Mouse (Mus musculus) liver, embryonic 15.5 days (tissue): ENCODE data around the gene Nkpd1. TPM values are rescaled to one million over a fixed set of nuclear protein-coding genes. Genes with fewer than 3 reads are reported as not detected.
"Not testable (repeated sequence)": the region's sequence is repeated elsewhere in the genome, so short reads cannot be mapped to it uniquely, and the experiment has no call there.

Experiments
- ATAC-seq: fragments of 200-750 bp; cut with Nextera tagmentation; 2 replicates; pipeline ENCODE4 v1.8.0; 2017; ENCODE audit warnings: moderate number of reproducible peaks, mild to moderate bottlenecking, moderate library complexity; ENCODE audit not compliant: insufficient read depth
- H3K27ac ChIP-seq: fragments of 300-500 bp; sonication (generic); replicated peaks from 2 replicates; pipeline ENCODE4 v1.5.1; 2015; ENCODE audit warnings: mild to moderate bottlenecking, inconsistent platforms
- H3K27me3 ChIP-seq: fragments of 300-500 bp; sonication (generic); 2 replicates; pipeline ENCODE4 v1.6.1; 2015; ENCODE audit warnings: mild to moderate bottlenecking, inconsistent platforms
- H3K36me3 ChIP-seq: fragments of 300-500 bp; sonication (generic); replicated peaks from 2 replicates; pipeline ENCODE4 v1.6.1; 2015; ENCODE audit warnings: moderate library complexity, mild to moderate bottlenecking, inconsistent platforms
- H3K4me1 ChIP-seq: fragments of 300-500 bp; sonication (generic); replicated peaks from 2 replicates; pipeline ENCODE4 v1.6.1; 2015; ENCODE audit warnings: inconsistent platforms
- H3K4me2 ChIP-seq: fragments of 300-500 bp; sonication (generic); 2 replicates; pipeline ENCODE4 v1.6.1; 2015; ENCODE audit warnings: moderate library complexity, mild to moderate bottlenecking, inconsistent platforms
- H3K4me3 ChIP-seq: fragments of 300-500 bp; sonication (generic); replicated peaks from 2 replicates; pipeline ENCODE4 v1.5.1; 2015; ENCODE audit warnings: mild to moderate bottlenecking, inconsistent platforms
- H3K9ac ChIP-seq: fragments of 300-500 bp; sonication (generic); 2 replicates; pipeline ENCODE4 v1.6.1; 2015; ENCODE audit warnings: moderate library complexity, mild to moderate bottlenecking, inconsistent platforms
- H3K9me3 ChIP-seq: fragments of 300-500 bp; sonication (generic); replicated peaks from 2 replicates; pipeline ENCODE4 v1.6.1; 2016; ENCODE audit warnings: inconsistent platforms
- WGBS: fragments of 180-500 bp; shearing (Covaris S2); methylation state at CpG from one replicate; pipeline ENCODE4 v1.1.7; 2015; ENCODE audit warnings: mixed read lengths; ENCODE audit not compliant: insufficient replicate concordance; 5-methylcytosine and 5-hydroxymethylcytosine counted together
- polyA plus RNA-seq: library from polyadenylated mRNA; unstranded; fragments of >200 nt; fragmentation: Nextera tagmentation; extraction: Ambion mirVana; gene quantifications from 2 replicates; pipeline ENCODE4 v1.2.1, GENCODE M21; 2015

Nkpd1 gene
- polyA plus RNA-seq, 1 experiment from 2014 or later = not detected

GRCm38 (mm10) chr7:19506969-19507611 is 10.5 kb upstream of the Nkpd1 start:
- WGBS = 3% methylated on average over 71 of the region's 71 CpGs
- no peak for ATAC-seq
- H3K27me3 ChIP-seq = 0 out of 2 replicates have a peak, but pooled peaks cover 8% of the 10 kb centered on the region
- H3K36me3 ChIP-seq = no peaks in the 10 kb centered on the region
- H3K9me3 ChIP-seq = no peaks in the 10 kb centered on the region
- peak overlapping the region; percentile 93 for H3K4me2 ChIP-seq
- peak overlapping the region; percentile 88; the same call in 1 of the 2 replicates for H3K27ac ChIP-seq
- peak overlapping the region; percentile 93 for H3K4me3 ChIP-seq
- peak overlapping the region; percentile 78 for H3K9ac ChIP-seq
- H3K4me1 ChIP-seq = peaks cover 39% of the 10 kb centered on the region

GRCm38 (mm10) chr7:19507612-19507981 is 10.0 kb upstream of the Nkpd1 start:
- Histone ChIP-seq H3K4me2 (peak overlapping the region; percentile 93), H3K4me1 (peaks cover 39% of the 10 kb centered on the region), H3K27me3 (0 out of 2 replicates have a peak, but pooled peaks cover 8% of the 10 kb centered on the region), H3K36me3 (no peaks in the 10 kb centered on the region), H3K9me3 (no peaks in the 10 kb centered on the region), H3K9ac (peak overlapping the region; percentile 78), H3K27ac (peak overlapping the region; percentile 88; the same call in 1 of the 2 replicates), H3K4me3 (peak overlapping the region; percentile 93)
- WGBS = 2% methylated on average over 18 of the region's 18 CpGs
- no peak for ATAC-seq

DNA sequence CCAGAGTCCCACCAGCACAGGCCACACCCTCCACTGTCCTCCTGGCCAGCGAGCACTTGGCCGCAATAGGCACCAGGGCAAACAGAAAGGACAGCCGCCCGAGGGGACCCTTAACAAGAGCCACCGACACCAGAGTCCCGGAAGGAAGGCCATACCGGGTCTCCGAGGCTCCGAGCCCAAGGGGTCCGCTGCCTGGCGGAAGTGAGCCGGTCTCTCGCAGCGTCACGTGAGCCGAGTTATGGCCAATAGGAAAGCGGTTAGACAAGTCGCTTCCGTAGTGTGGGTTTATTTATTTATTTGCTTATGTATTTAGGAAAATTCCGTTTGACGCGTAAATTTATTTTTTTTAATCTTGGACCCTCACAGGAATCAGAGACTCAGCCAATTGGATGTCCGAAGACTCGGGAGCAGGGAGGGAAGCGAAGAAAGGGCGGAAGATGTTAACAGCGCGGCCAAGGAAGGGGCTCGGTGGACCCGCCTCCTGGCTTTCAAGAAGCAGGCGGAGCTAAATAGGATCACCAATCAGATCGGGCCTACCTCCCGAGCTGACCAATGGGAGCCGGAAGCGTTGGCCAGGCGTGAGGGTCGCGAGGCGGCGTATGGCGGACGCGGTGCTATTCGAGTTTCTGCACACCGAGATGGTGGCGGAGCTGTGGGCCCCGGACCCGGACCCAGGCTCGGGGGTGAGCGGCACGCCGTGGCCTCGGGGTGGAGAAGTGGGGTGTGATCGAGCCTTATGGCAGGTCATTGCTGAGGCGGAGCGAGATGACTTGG is 9.3 kb upstream of the Nkpd1 start, which contains the start of the genes Bloc1s3 and Trappc6a:
Gene Bloc1s3 (minus strand): TSS at position 218 of the 774 bp plus-strand sequence.
Gene Trappc6a (plus strand): TSS at position 246 of the 774 bp plus-strand sequence.
- Histone ChIP-seq H3K4me2 (peak within 1 kb of the TSS; percentile 93), H3K27me3 (0 out of 2 replicates have a peak, but pooled peaks cover 8% of the 10 kb centered on the region), H3K36me3 (no peaks in the 10 kb centered on the region), H3K4me1 (peaks cover 39% of the 10 kb centered on the region), H3K9ac (peak within 1 kb of the TSS; percentile 78), H3K4me3 (peak within 1 kb of the TSS; percentile 93), H3K27ac (peak within 1 kb of the TSS; percentile 88), H3K9me3 (no peaks in the 10 kb centered on the region)
- peak; percentile 95 for ATAC-seq
- under 1% methylated on average over 56 of the region's 56 CpGs for WGBS

DNA sequence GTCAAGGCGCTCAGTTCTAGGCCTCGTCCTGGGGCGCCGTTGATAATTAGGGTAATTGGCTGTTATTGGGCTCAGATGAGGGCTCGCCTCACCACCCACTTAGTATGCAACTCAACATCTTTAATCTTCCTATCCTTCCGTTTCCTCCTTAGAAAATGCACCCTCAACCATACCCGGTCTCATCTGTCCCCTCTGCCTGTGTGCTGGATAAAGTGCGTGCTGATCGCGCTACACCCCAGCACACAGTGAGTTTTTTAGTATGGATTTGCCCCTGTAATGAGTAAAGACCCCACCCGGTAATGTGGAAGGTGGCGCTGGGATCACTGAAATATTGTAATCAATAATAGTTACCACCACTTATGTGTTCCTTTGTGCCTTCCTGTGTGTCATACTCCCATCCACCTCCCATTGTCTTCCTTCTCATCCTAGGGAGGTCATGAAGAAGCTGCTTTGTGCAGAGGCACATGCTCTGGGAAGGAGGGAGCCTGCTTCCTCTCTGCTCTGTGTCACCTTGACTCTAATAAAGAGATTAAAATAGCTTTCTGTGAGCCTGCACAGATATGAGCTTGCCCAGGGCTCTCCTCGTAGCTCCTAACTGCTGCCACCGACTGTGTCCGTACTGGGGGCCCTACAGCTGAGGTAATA is 8.6 kb upstream of the Nkpd1 start:
- peak overlapping the region; percentile 93 for H3K4me2 ChIP-seq
- ATAC-seq = peak; percentile 19
- H3K4me3 ChIP-seq = peak overlapping the region; percentile 93
- no peaks in the 10 kb centered on the region for H3K9me3 ChIP-seq
- peak overlapping the region; percentile 78 for H3K9ac ChIP-seq
- peaks cover 33% of the 10 kb centered on the region for H3K4me1 ChIP-seq
- no peaks in the 10 kb centered on the region for H3K36me3 ChIP-seq
- peak overlapping the region; percentile 88 for H3K27ac ChIP-seq
- H3K27me3 ChIP-seq = 0 out of 2 replicates have a peak, but pooled peaks cover 8% of the 10 kb centered on the region
- 2% methylated on average over 15 of the region's 15 CpGs for whole genome bisulfite sequencing

DNA sequence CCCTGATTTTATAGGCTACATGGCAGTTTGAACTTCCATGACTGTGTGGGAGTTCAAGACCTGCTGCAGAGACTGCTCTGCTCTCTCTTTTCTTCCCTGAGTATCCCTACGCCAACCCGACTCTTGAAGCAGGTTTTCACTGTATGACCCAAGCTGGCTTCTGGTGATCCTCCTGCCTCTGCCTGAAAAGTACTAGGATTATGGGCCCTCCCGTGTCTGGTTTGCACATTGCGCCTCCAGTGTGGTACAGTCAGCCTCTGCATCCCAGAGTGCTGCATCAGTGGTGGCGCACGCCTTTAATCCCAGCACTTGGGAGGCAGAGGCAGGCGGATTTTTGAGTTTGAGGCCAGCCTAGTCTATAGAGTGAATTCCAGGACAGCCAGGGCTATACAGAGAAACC is 7.9 kb upstream of the Nkpd1 start:
- H3K4me3 ChIP-seq = peak overlapping the region; percentile 93; the same call in 1 of the 2 replicates
- no peak overlapping the region for H3K9ac ChIP-seq
- 77% methylated on average over 7 of the region's 7 CpGs for WGBS

GRCm38 (mm10) chr7:19511934-19512333 is 5.7 kb upstream of the Nkpd1 start:
- peaks cover 26% of the 10 kb centered on the region for H3K4me1 ChIP-seq
- H3K36me3 ChIP-seq, H3K4me2 ChIP-seq, ATAC-seq, H3K4me3 ChIP-seq, H3K9me3 ChIP-seq, H3K27ac ChIP-seq, H3K9ac ChIP-seq: not testable (repeated sequence)
- WGBS = 71% methylated on average over 7 of the region's 7 CpGs
- H3K27me3 ChIP-seq = peaks cover 28% of the 10 kb centered on the region

More for the DNA sequence above, 7.9 kb upstream of the Nkpd1 start:
- Histone ChIP-seq H3K4me2 (peak overlapping the region; percentile 93), H3K27ac (no peak overlapping the region), H3K4me1 (peaks cover 33% of the 10 kb centered on the region), H3K9me3 (no peaks in the 10 kb centered on the region), H3K36me3 (no peaks in the 10 kb centered on the region), H3K27me3 (0 out of 2 replicates have a peak, but pooled peaks cover 8% of the 10 kb centered on the region)
- ATAC-seq = no peak

- peaks cover 28% of the 10 kb centered on the region for H3K27me3 ChIP-seq
- H3K36me3 ChIP-seq = no peaks in the 10 kb centered on the region
- H3K9ac ChIP-seq = no peak overlapping the region
- no peak for ATAC-seq
- no peaks in the 10 kb centered on the region for H3K9me3 ChIP-seq
- no peak overlapping the region for H3K4me3 ChIP-seq
- H3K27ac ChIP-seq = no peak overlapping the region
- 49% methylated on average over 6 of the region's 6 CpGs for WGBS
- H3K4me1 ChIP-seq = peaks cover 21% of the 10 kb centered on the region
- H3K4me2 ChIP-seq = no peak overlapping the region
Observed at GRCm38 (mm10) chr7:19512353-19512752, 5.3 kb upstream of the Nkpd1 start.

GRCm38 (mm10) chr7:19520032-19520431 is 2.4 kb downstream of the Nkpd1 start:
- ATAC-seq = no peak
- Histone ChIP-seq H3K36me3 (no peaks in the 10 kb centered on the region), H3K4me3 (0 out of 2 replicates have a peak overlapping the region, but pooled peaks have one; percentile 12), H3K9ac (no peak overlapping the region), H3K27me3 (peaks cover 100% of the 10 kb centered on the region), H3K4me1 (peaks cover 28% of the 10 kb centered on the region), H3K4me2 (peak overlapping the region; percentile 44), H3K9me3 (no peaks in the 10 kb centered on the region), H3K27ac (no peak overlapping the region)
- 4% methylated on average over 22 of the region's 23 CpGs for WGBS

GRCm38 (mm10) chr7:19523017-19523756 is 5.5 kb downstream of the Nkpd1 start:
- H3K9me3 ChIP-seq = no peaks in the 10 kb centered on the region
- no peak for ATAC-seq
- H3K4me2 ChIP-seq = peak overlapping the region; percentile 61
- H3K36me3 ChIP-seq = no peaks in the 10 kb centered on the region
- peaks cover 28% of the 10 kb centered on the region for H3K4me1 ChIP-seq
- WGBS = 12% methylated on average over 72 of the region's 72 CpGs
- peaks cover 84% of the 10 kb centered on the region for H3K27me3 ChIP-seq
- no peak overlapping the region for H3K9ac ChIP-seq
- peak overlapping the region; percentile 37; the same call in 1 of the 2 replicates for H3K4me3 ChIP-seq
- no peak overlapping the region for H3K27ac ChIP-seq

DNA sequence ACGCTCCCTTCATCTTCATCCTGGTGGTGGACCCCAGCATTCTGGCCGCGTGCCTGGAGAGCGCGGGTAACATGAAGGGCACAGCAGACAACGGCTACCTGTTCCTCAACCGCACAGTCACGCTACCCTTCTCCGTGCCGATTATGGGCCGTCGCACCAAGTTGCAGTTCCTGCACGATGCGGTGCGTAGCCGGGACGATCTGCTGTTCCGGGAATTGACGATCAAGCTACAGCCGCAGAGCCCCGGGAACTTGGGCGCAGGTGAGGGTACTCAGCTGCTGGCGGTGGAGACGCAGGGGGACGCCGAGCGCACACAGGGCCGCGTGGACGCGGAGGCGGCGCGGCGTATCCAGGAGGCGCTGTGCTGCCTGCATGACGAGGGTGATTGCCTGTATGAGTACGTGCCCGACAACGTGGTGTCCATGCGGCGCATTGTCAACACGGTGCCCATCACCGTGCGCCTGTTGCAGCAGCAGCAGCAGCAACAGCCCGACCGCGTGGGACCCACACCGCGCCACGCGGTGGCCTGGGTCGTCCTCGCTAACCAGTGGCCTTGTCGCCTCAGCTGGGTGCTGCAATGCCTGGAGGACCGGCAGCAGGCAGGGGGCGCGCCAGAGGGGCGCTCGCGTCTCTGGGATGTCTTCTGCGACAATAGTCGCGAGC is 6.2 kb downstream of the Nkpd1 start:
- peak overlapping the region; percentile 37 for H3K4me3 ChIP-seq
- H3K27ac ChIP-seq = no peak overlapping the region
- no peak overlapping the region for H3K9ac ChIP-seq
- peaks cover 76% of the 10 kb centered on the region for H3K27me3 ChIP-seq
- peak overlapping the region; percentile 61 for H3K4me2 ChIP-seq
- H3K9me3 ChIP-seq = no peaks in the 10 kb centered on the region
- H3K36me3 ChIP-seq = 0 out of 2 replicates have a peak, but pooled peaks cover 3% of the 10 kb centered on the region
- peaks cover 28% of the 10 kb centered on the region for H3K4me1 ChIP-seq
- under 1% methylated on average over 64 of the region's 64 CpGs for WGBS
- peak; percentile 13; the same call in 1 of the 2 replicates for ATAC-seq
